Mouse (Mus musculus): ENCODE data around the gene Irgq. TPM values are rescaled to one million over a fixed set of nuclear protein-coding genes. Genes with fewer than 3 reads are reported as not detected.
"Not testable (repeated sequence)": the region's sequence is repeated elsewhere in the genome, so short reads cannot be mapped to it uniquely, and the experiment has no call there.

Irgq gene
- polyA plus RNA-seq, 1 experiment from 2014 or later: 9.0 TPM

DNA sequence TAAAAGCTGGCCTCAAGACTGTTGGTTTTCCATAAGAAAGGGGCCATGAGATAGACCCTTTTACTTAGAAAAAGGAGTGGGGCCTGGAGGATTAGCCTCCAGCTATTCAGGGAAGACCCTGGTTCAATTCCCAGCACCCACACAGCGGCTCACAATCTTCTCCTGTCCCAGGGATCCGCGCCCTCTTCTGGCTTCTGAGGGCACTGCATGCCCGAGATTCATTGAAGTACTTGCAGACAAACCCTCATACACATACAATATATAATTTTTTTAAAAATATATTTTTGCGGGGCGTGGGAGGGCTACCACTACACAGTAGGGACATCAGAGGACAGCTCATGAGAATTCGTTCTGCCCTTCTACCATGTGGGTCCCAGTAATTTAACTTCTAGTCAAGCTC is 29.6 kb upstream of the Irgq start:
- Histone ChIP-seq H3K4me1 (replicated peaks) (peaks cover 32% of the 10 kb centered on the region), H3K9ac (no peak overlapping the region), H3K36me3 (no peaks in the 10 kb centered on the region), H3K9me3 (replicated peaks) (peaks cover 11% of the 10 kb centered on the region), H3K27me3 (replicated peaks) (peaks cover 71% of the 10 kb centered on the region), H3K4me2 (no peak overlapping the region), H3K4me3 (no peak overlapping the region), H3K27ac (ENCODE audit: poor library complexity, severe bottlenecking) (no peak overlapping the region)
- ATAC-seq (ENCODE audit: insufficient number of reproducible peaks, low FRiP score): no peak
- 18% methylated on average over 7 of the region's 7 CpGs for WGBS

DNA sequence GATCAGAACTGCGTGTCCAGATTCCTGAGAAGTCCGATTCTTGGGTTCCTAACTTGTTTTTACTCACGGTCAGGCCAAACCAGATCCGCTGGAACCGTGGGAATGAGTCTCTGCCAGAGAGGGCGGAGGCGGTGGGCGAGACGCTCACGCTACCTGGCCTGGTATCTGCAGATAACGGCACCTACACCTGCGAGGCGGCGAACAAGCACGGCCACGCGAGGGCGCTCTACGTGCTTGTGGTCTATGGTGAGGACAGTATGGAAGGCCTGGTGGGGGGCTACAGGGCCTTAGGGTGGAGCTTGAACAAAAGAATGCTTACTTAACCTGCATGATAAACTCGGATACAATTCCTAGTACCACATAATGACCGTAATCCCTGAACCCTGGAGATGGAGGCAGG is 29.0 kb upstream of the Irgq start:
- H3K27me3 ChIP-seq (replicated peaks): peaks cover 70% of the 10 kb centered on the region
- H3K36me3 ChIP-seq: no peaks in the 10 kb centered on the region
- H3K27ac ChIP-seq (ENCODE audit: poor library complexity, severe bottlenecking): no peak overlapping the region
- ATAC-seq (ENCODE audit: insufficient number of reproducible peaks, low FRiP score): no peak
- 30% methylated on average over 21 of the region's 21 CpGs for WGBS
- H3K4me3 ChIP-seq: no peak overlapping the region
- H3K9ac ChIP-seq: no peak overlapping the region
- H3K9me3 ChIP-seq (replicated peaks): peaks cover 11% of the 10 kb centered on the region
- H3K4me1 ChIP-seq (replicated peaks): peaks cover 34% of the 10 kb centered on the region
- H3K4me2 ChIP-seq: no peak overlapping the region

DNA sequence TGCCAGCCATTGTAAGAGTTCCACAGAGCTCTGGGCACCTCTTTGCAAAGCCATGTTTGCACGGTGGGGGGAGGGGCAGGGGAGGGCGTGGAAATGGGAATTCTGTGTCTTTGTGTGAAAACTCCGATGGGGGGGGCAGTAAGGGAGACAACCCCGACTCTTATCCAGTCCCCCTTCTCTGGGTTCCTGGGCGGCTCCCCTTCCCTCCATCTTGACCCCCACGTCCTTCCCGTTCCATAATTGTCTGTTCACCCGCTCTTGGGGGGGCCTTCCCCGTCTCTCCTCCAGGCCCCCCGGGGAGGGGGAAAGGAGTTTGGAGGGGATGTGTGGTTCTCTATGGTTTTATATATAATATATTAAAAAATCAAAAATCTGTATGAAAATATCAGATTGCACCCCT is 26.5 kb upstream of the Irgq start:
- Histone ChIP-seq H3K9me3 (replicated peaks) (peaks cover 8% of the 10 kb centered on the region), H3K27ac (ENCODE audit: poor library complexity, severe bottlenecking) (no peak overlapping the region), H3K4me1 (replicated peaks) (peaks cover 38% of the 10 kb centered on the region), H3K4me2 (peak overlapping the region; percentile 9; the same call in 1 of the 2 replicates), H3K9ac (no peak overlapping the region), H3K27me3 (replicated peaks) (peaks cover 47% of the 10 kb centered on the region), H3K36me3 (no peaks in the 10 kb centered on the region), H3K4me3 (no peak overlapping the region)
- WGBS: 13% methylated on average over 7 of the region's 10 CpGs
- ATAC-seq (ENCODE audit: insufficient number of reproducible peaks, low FRiP score): no peak

DNA sequence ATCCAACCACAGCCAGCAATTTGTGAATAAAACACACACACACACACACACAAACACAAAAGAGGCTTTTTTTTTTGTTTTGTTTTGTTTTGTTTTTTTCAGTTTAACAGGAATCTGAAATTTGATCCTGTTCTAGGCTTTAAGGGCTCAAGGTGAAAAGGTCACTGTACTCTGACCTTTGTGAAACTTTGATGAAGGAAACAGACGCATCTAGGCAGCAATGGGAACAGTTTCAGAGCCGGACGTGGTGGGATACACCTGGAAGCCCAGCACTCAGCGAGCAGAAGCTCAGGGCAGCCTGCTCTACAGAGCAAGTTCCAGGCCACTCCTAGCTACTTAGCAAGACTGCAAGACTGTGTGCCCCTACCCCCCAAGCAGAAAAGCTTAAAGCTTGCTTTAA is 25.6 kb upstream of the Irgq start:
- 21% methylated on average over 4 of the region's 4 CpGs for WGBS
- no peak for ATAC-seq (ENCODE audit: insufficient number of reproducible peaks, low FRiP score)

DNA sequence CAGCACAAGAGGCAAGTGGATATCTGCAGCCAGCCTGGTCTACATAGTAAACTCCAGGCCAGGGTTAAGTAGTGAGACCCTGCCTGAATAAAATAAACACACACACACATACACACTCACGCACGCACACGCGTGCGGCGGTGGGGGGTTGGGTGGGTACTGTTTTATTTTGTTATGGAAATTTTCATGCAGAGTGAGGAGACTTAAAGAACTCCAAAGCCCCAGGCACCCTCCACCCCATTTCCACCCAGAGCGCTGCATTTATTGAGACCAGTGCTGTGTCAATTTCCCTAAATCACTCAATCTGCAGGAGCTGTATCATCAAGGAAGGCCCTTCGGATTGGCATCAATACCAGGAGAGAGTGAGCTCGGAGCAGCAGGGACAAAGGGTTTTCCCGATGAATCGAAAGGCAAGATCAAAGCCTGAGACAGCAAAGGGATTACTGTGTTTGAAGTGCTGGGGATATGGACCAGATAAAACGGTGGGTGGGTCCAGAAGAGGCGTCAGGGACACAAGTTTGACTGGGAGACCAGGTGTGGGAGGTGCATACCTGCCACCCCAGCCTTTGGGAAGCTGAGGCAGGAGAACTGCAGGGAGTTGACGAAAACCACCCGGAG is 24.9 kb upstream of the Irgq start:
- H3K9ac ChIP-seq: no peak overlapping the region
- H3K4me1 ChIP-seq (replicated peaks): peaks cover 25% of the 10 kb centered on the region
- H3K27me3 ChIP-seq (replicated peaks): peaks cover 31% of the 10 kb centered on the region
- ATAC-seq (ENCODE audit: insufficient number of reproducible peaks, low FRiP score): no peak
- peak overlapping the region; percentile 77 for H3K4me2 ChIP-seq
- WGBS: 27% methylated on average over 15 of the region's 15 CpGs
- no peaks in the 10 kb centered on the region for H3K36me3 ChIP-seq
- H3K9me3 ChIP-seq (replicated peaks): peaks cover 7% of the 10 kb centered on the region
- H3K27ac ChIP-seq (ENCODE audit: poor library complexity, severe bottlenecking): no peak overlapping the region
- H3K4me3 ChIP-seq: no peak overlapping the region

More for the DNA sequence above, 25.6 kb upstream of the Irgq start:
- Histone ChIP-seq H3K4me3 (no peak overlapping the region), H3K9ac (no peak overlapping the region), H3K4me1 (replicated peaks) (peaks cover 32% of the 10 kb centered on the region), H3K36me3 (no peaks in the 10 kb centered on the region), H3K9me3 (replicated peaks) (peaks cover 8% of the 10 kb centered on the region), H3K27ac (ENCODE audit: poor library complexity, severe bottlenecking) (no peak overlapping the region), H3K27me3 (replicated peaks) (peaks cover 38% of the 10 kb centered on the region), H3K4me2 (no peak overlapping the region)

DNA sequence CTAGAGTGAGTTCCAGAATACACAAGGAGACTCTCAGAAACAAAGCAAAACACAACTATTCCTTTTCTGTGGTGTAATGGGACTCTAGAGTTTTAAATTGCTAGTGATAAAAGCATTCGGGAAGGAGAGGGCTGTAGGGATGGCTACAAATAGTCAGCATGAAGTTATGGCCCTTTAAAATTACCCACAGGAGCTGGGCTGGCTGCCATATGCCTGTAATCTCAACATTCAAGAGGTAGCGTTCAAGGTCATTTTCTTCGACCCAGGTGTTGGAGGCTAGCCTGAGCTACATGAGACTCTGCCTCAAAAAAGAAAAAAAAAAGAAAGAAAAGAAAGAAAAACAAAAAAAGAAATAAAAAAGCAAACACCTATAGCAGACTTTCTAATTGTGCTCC is 24.4 kb upstream of the Irgq start:
- H3K4me3 ChIP-seq: peak overlapping the region; percentile 71
- H3K27ac ChIP-seq (ENCODE audit: poor library complexity, severe bottlenecking): peak overlapping the region; percentile 96; the same call in 1 of the 2 replicates
- H3K27me3 ChIP-seq (replicated peaks): peaks cover 26% of the 10 kb centered on the region
- H3K9me3 ChIP-seq (replicated peaks): peaks cover 1% of the 10 kb centered on the region; the same call in 1 of the 2 replicates
- peaks cover 3% of the 10 kb centered on the region; the same call in 1 of the 2 replicates for H3K36me3 ChIP-seq
- ATAC-seq (ENCODE audit: insufficient number of reproducible peaks, low FRiP score): no peak
- H3K9ac ChIP-seq: no peak overlapping the region
- peaks cover 25% of the 10 kb centered on the region for H3K4me1 ChIP-seq (replicated peaks)
- 10% methylated on average over 3 of the region's 3 CpGs for whole genome bisulfite sequencing
- H3K4me2 ChIP-seq: peak overlapping the region; percentile 77

DNA sequence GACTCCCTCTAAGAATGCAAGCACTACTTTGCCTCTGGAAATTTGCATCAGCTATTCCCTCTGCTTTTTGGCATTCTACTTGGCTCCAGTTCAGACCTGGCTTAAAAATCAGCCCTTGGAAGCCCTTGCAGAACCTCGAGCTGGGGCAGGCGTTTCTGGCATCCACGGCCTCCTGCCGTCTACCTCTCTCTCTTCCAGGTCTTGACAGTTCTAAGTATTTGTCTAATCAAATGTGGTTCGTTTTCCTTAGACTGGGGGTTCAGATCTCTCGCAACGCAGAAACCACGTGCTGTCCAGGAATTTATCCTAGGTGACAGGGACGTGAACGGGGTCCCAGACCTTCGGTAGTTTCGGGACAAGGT is 24.0 kb upstream of the Irgq start:
- Histone ChIP-seq H3K4me3 (peak overlapping the region; percentile 71), H3K36me3 (peaks cover 7% of the 10 kb centered on the region), H3K9me3 (replicated peaks) (no peaks in the 10 kb centered on the region), H3K9ac (peak overlapping the region; percentile 81), H3K4me1 (replicated peaks) (peaks cover 25% of the 10 kb centered on the region), H3K4me2 (peak overlapping the region; percentile 77), H3K27ac (ENCODE audit: poor library complexity, severe bottlenecking) (peak overlapping the region; percentile 96), H3K27me3 (replicated peaks) (peaks cover 22% of the 10 kb centered on the region)
- 0% methylated on average over 12 of the region's 12 CpGs for WGBS
- no peak for ATAC-seq (ENCODE audit: insufficient number of reproducible peaks, low FRiP score)

DNA sequence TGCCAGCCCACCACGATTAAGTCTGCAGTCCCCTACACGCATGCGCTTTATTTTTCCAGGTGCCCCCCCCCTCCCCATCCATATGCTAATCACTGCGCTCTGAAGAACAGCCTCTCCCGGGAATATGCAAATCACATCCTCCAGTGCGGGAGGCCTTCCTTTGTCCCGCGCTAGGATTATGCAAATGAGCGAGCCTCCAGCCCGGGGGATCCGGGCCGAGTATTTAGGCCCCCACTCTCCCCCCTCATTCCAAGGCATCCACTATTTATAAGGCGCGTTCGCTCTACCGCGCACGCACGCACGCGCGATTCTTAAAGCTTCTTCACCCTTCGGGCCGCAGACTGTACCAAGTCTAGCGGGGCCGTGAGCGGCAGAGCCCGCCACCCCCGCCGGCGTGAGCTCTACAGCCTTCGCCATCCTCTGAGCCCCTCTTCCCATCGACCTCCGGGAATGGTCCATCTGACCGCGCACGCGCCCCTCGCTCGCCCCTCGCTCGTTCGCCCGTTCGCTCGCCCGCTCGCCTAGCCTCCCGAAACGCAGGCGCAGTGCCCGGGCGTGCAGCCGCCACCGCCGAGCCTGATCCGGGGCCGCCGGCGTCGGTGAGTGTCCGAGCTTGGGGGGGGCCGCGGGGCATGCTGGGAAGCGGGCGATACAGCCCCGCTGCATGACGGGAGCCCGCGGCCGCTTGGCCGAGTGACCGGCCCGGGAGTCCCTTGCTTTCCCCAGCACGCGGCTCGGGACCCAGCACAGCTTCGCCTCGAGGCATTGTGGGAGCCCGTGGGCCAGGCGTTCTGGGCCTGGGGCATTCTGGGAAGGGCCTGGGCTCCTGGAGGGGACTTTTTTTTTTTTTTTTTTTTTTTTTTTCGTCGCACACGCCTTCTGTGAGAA is 23.4 kb upstream of the Irgq start, which contains the start of gene Zfp428:
Gene Zfp428 (plus strand): TSS at position 169 of the 888 bp plus-strand sequence.
- Histone ChIP-seq H3K27me3 (replicated peaks) (peaks cover 18% of the 10 kb centered on the region), H3K4me2 (peak within 1 kb of the TSS; percentile 77), H3K36me3 (peaks cover 10% of the 10 kb centered on the region), H3K4me1 (replicated peaks) (peaks cover 25% of the 10 kb centered on the region), H3K4me3 (peak within 1 kb of the TSS; percentile 71), H3K9me3 (replicated peaks) (no peaks in the 10 kb centered on the region), H3K27ac (ENCODE audit: poor library complexity, severe bottlenecking) (peak within 1 kb of the TSS; percentile 96), H3K9ac (peak within 1 kb of the TSS; percentile 81)
- ATAC-seq (ENCODE audit: insufficient number of reproducible peaks, low FRiP score): peak; percentile 87
- WGBS: under 1% methylated on average over 84 of the region's 84 CpGs

DNA sequence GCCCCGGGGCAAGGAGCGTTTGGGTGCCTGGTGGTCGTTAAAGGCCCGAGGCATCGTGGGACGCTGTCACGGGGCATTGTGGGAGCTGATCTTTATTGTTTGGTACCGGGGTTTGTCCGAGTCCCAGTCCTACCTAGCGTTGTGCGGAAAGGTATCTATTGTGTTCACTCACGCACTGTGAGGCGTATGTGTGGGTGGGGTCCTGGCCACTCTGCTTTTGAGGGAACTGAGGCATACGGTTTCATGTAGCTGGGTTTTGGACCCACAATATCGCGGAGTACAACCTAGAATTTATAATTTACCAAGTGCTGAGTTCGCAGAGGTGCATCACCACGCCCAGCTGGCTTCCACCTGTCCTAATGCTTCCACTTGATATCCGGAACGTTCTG is 22.8 kb upstream of the Irgq start:
- ATAC-seq (ENCODE audit: insufficient number of reproducible peaks, low FRiP score): 0 out of 2 replicates have a peak, but pooled peaks have one; percentile 4
- H3K9ac ChIP-seq: peak overlapping the region; percentile 81
- H3K27me3 ChIP-seq (replicated peaks): peaks cover 11% of the 10 kb centered on the region
- WGBS: 2% methylated on average over 20 of the region's 20 CpGs
- peaks cover 25% of the 10 kb centered on the region for H3K4me1 ChIP-seq (replicated peaks)
- no peaks in the 10 kb centered on the region for H3K9me3 ChIP-seq (replicated peaks)
- H3K4me3 ChIP-seq: peak overlapping the region; percentile 71
- H3K27ac ChIP-seq (ENCODE audit: poor library complexity, severe bottlenecking): peak overlapping the region; percentile 96
- H3K36me3 ChIP-seq: peaks cover 14% of the 10 kb centered on the region
- H3K4me2 ChIP-seq: peak overlapping the region; percentile 77

DNA sequence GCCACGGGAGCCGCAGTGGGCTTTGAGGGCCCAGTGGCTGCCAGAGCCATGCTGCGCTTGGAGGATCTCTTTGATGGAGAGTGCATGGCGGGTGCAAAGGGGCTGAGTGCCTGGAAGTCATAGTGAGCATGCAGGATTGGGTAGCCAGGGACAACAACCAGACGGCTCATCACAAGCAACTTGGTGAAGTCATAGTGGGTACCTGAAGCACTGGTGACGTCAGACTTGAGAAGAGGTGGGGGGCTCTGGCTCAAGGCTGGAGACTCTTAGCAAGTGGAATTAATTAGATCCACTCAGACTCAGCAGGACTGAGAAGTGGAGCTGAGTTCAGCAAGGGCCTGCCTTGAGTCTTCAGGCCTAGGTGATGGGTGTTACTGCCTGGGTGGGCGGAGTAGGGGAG is 18.1 kb upstream of the Irgq start, which contains the start of gene AC161166.1:
Gene AC161166.1 (minus strand): TSS at position 101 of the 400 bp plus-strand sequence.
- Histone ChIP-seq H3K36me3 (peaks cover 22% of the 10 kb centered on the region), H3K9ac (no peak within 1 kb of the TSS), H3K27me3 (replicated peaks) (no peaks in the 10 kb centered on the region), H3K4me3 (no peak within 1 kb of the TSS), H3K27ac (ENCODE audit: poor library complexity, severe bottlenecking) (no peak within 1 kb of the TSS), H3K9me3 (replicated peaks) (no peaks in the 10 kb centered on the region), H3K4me2 (no peak within 1 kb of the TSS), H3K4me1 (replicated peaks) (0 out of 2 replicates have a peak, but pooled peaks cover 4% of the 10 kb centered on the region)
- 83% methylated on average over 7 of the region's 7 CpGs for WGBS
- no peak for ATAC-seq (ENCODE audit: insufficient number of reproducible peaks, low FRiP score)

DNA sequence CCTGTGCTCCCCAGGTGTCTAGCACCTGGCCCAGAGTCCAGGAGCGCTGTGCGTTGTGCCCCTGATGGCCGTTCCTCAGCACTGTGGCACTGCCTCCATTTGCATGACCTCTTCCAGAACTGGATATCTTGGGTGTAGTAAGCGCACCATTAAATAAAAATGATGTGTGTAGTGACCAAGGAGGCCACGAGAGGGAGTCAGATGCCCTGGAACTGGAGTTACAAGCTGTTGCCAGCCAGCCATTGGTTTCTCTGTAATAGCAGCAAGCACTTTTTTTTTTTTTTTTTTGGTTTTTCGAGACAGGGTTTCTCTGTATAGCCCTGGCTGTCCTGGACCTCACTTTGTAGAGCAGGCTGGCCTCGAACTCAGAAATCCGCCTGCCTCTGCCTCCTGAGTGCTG is 14.2 kb upstream of the Irgq start:
- not testable (repeated sequence) for H3K4me1 ChIP-seq (replicated peaks); H3K27me3 ChIP-seq (replicated peaks); H3K9ac ChIP-seq; ATAC-seq (ENCODE audit: insufficient number of reproducible peaks, low FRiP score); H3K9me3 ChIP-seq (replicated peaks); H3K4me2 ChIP-seq; H3K4me3 ChIP-seq; H3K27ac ChIP-seq (ENCODE audit: poor library complexity, severe bottlenecking)
- H3K36me3 ChIP-seq: peaks cover 16% of the 10 kb centered on the region
- WGBS: 64% methylated on average over 8 of the region's 8 CpGs

All from heart, embryonic 12.5 days (tissue).